Mouse (Mus musculus) urinary bladder, postnatal 25 days (tissue): ENCODE data around the gene Fut2.

Experiments used
- DNase-seq: peaks from one replicate; pipeline ENCODE4 v3.0.0; 2022; ENCODE audit warnings: low spot score

Fut2 gene

GRCm38 (mm10) chr7:45666161-45666560, at the start of gene Fut2:
Gene Fut2 (minus strand): TSS chr7:45666394.
- no peak for DNase-seq

DNA sequence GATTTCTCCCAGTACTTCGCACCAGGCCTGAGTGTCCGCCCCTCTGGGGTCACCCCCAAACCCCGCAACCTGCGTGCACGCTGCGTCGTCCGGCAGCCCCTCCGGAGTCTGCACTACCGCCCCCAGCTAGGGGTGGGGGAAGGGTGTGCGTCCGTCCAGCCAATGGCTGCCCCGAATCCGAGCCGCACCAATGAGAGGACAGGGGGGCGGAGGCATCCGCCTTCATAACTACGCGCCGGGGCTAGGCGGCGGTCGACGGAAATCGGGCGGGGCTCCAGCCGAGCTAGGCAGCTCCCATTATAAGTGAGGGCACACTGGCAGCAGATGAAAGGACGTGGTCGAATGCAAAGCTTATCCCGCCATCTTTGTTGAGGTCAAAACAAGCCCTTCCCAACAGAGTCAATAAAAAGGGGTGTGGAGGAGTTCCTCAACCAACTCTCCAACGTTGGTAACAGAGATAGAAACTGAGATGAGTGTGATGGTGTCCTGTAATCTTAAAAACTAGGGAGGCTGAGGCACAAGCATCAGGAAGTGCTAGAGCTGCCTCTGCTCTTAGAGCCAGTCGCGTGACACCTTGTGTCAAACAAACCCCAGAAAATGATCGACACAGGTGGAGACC, 49.0 kb upstream of the Fut2 start, which contains the start of gene Rpl18:
Rpl18 (plus strand) TSS at position 368 of the 619 bp plus-strand sequence.
- peak; percentile 93 for DNase-seq

GRCm38 (mm10) chr7:45714630-45715089, 48.5 kb upstream of the Fut2 start:
- DNase-seq = no peak

- no peak for DNase-seq
Measured at GRCm38 (mm10) chr7:45713881-45714520, 47.8 kb upstream of the Fut2 start.

DNA sequence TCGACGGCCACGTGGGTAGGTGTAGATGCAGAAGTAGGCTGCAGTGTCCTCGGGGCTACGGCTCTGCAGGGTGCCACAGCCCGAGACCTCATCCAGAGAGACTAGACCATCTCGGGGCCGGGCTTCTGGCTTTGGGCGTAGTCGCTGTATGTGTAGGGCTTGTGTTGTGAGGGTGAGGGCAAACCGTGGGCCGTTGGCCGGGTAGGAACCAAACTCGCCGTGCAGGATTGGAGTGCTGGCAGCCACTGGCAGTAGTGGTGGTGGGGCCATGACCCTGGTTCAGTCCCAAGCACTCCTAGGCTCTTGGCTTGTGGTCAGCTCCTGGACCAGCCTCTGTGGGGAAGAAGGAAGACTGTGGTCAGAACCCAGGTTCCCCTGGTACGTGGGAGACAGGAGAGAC, 47.2 kb upstream of the Fut2 start:
- DNase-seq = no peak

DNA sequence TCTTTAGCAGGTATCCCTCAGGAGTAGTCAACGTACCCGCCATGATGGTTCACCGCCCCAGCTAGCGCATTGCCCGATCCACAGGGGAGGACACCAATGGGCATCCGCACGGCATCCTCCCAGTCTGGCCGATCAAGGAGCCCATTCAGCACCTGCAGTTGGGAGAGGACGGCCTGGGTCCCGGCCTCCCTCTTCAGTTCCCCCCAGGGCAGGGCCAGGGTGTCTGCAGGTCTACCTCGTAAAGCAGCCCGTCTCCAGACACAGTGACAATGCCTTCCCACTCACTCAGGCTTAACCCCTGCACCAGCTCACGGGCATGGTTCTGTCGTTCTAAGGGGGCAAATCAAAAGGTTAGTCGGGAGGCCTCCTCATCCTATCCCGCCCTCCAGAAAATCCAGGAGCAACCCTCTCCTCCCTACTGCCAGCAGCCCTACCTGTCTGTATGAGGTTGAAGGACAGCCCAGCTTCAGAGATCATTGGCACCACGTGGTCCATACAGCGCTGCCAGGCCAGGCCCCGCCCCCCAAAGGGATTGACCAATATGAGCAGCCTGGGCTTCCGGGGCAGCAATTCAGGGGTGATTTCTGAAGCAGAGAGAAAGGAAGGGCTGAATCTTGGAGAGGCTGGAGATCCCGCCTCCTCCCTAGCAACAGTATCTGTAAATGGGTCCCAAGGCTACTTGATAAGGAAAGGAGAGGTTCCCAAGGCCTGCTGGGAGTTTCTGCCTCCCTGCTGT, 46.0 kb upstream of the Fut2 start:
- DNase-seq = no peak

DNA sequence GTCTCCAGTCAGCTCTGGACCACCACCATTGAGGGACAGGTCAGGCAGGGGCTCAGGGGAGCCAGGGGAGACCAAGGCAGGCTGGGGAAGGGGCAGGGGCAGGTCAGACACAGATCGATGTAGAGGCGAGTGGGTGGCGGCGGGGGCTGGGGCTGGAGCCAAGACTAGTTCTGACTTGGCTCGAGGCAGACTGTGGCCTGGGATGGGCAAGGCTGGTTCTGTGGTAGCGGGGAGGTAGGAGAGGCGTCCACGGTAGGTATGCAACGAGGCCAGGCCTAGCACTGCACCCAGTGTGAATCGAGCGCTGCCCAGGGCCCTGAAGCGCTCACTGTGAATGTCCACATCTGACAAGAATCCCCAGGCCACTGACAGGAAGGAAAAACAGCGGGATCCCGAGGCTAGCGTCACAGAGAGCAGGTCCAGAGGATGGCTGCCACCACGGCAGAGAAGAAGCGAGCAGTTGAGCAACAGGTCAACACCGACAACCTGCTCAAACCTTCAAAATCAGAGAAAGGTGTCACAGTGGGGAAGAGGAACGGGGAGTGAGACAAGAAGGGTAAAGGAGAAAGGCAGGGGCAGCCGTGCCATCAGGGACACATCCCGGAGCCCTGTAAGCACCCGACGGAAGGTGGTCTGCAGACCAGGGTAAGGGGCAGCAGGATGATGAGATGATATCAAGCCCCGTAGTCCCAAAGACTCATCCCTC, 45.3 kb upstream of the Fut2 start:
- no peak for DNase-seq

- DNase-seq = no peak
Measured at GRCm38 (mm10) chr7:45710477-45711191, 44.4 kb upstream of the Fut2 start.

GRCm38 (mm10) chr7:45709677-45710355, 43.6 kb upstream of the Fut2 start:
- no peak for DNase-seq

DNA sequence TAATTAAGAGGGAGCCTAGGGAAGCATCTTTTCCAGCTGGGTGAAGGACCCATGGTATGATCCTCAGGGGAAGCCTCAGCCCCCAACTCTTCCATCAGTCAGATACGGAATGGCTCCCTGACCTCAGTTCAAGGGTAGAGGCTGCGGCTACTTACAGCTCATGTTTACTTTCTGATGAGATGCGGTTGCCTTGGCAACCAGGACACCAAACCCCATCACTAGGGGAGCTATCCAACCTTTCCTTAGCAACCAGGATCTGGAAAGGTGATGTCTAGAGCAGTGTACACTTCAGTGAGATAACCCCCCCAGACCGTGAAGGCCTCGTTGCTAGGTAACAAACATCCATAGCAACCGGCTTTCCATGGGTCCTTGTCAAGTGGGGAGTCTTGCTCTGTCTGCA, 42.8 kb upstream of the Fut2 start:
- no peak for DNase-seq

GRCm38 (mm10) chr7:45708221-45708761, 42.1 kb upstream of the Fut2 start:
- DNase-seq = no peak

DNA sequence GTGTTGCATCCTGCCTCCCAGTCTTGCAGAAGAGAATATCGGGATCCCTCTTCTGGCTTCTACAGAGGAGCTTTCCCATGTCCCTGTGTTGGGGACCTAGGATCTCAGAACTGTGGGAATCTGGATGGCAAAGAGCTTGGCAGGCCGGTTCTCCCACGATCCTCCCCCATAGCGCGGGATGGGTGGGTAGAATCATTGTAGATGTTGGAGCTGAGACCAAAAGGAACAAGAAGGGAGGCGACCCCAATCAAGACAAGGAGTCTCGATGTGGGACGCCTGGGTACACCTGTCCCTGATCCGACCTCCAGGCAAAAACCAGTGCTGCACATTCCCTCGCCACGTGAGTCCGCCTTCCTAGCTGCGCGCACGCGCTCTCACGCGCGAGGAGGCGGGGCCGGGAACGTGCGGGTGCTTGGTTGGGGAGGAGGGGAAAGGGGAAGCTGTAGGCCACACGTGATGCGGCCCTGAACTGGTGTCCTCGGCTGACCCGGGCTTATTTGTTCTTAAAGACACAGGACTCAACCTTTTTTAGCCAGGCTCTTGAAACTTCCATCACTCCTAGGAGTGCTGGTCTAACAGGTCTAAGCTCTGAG, 41.3 kb upstream of the Fut2 start:
- DNase-seq = peak; percentile 97

GRCm38 (mm10) chr7:45706721-45707241, 40.6 kb upstream of the Fut2 start:
- DNase-seq = peak; percentile 93

- peak; percentile 77 for DNase-seq
Measured at GRCm38 (mm10) chr7:45705873-45706281, 39.7 kb upstream of the Fut2 start.

DNA sequence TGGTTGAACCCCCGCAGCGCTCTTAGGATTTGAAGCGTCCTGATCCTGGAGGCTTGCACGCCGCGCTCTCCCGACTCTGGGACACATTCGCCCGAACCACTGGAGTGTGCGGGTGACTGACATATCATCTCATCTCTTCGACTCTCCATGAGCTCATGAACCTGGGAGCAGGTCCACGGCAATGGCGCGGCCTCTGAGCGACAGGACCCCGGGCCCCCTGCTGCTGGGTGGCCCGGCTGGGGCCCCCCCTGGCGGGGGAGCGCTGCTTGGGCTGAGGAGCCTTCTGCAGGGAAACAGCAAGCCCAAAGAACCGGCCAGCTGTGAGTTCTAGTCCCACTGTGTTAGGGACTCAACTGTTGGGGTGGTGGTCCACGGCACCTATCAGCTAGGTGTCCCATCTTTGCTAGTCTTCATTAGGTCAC, 39.3 kb upstream of the Fut2 start:
- DNase-seq = no peak

GRCm38 (mm10) chr7:45704730-45705442, 38.7 kb upstream of the Fut2 start, which contains the start of gene Dbp:
Gene Dbp (plus strand): TSS chr7:45705088.
- DNase-seq = peak; percentile 91

DNA sequence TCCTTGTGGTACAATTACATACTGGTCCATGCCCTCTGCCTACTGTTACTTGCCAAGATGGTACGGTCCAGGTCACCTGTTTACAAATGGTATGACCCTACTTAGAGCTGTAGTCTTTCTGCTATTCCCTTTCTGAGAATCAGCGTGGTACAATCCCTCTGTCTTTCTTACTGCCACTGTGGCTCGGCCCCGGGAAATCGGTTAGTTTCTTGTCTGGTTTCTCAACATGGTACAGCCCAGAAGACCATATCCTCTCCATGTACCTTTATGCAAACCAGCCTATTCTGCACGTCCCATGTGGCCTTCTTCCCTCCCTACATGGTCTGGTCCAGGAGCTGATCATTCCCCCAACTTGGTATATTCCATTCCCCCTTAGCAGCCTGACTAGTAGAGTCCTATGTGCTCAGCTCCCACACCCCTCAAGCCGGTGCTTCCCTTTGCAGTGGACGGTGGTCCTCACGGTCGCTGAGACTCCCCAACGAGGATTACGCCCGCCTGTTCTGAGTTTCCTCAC, 37.9 kb upstream of the Fut2 start:
- peak; percentile 56 for DNase-seq

DNA sequence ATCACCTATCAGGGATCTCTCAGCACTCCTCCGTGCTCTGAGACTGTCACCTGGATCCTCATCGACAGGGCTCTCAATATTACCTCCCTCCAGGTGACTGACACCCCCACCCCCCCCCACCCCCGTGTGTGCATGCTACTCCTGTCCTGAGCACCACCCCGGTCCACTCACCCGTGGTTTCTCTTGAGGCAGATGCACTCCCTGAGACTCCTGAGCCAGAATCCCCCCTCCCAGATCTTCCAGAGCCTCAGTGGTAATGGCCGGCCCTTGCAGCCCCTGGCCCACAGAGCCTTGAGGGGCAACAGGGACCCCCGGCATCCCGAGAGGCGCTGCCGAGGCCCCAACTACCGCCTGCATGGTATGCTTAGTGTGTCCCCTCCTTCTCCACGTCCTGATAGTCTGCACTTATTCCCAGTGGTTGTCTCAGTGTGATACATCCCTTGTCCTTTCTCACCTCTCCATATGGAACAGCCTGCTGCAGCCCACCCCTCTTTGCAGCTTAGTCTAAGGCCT, 37.4 kb upstream of the Fut2 start:
- peak; percentile 8 for DNase-seq
